Mouse (Mus musculus) stomach, embryonic 14.5 days (tissue): ENCODE data around the gene Arfgap2. TPM values are rescaled to one million over a fixed set of nuclear protein-coding genes. Genes with fewer than 3 reads are reported as not detected.

ENCODE experiments used
- ATAC-seq: fragments of 200-750 bp; cut with Nextera tagmentation; 2 replicates; pipeline ENCODE4 v1.8.0; 2017; ENCODE audit warnings: low read depth, moderate TSS enrichment; ENCODE audit not compliant: insufficient number of reproducible peaks, insufficient read depth, low FRiP score
- H3K27ac ChIP-seq: fragments of 300-500 bp; sonication (generic); 2 replicates; pipeline ENCODE4 v1.5.1; 2014; ENCODE audit warnings: mild to moderate bottlenecking, low read length, moderate library complexity, mixed read lengths
- H3K27me3 ChIP-seq: fragments of 300-500 bp; sonication (generic); 2 replicates; pipeline ENCODE4 v1.6.1; 2014; ENCODE audit warnings: low read length, control low read depth, mixed read lengths; ENCODE audit not compliant: control insufficient read depth, insufficient read depth
- H3K36me3 ChIP-seq: fragments of 300-500 bp; sonication (generic); 2 replicates; pipeline ENCODE4 v1.6.1; 2014; ENCODE audit warnings: mild to moderate bottlenecking, control low read depth, low read length, moderate library complexity, mixed read lengths; ENCODE audit not compliant: control insufficient read depth, insufficient read depth
- H3K4me1 ChIP-seq: fragments of 300-500 bp; sonication (generic); 2 replicates; pipeline ENCODE4 v1.6.1; 2014; ENCODE audit warnings: low read length, control low read depth, mixed read lengths; ENCODE audit not compliant: control insufficient read depth, insufficient read depth
- H3K4me2 ChIP-seq: fragments of 300-500 bp; sonication (generic); replicated peaks from 2 replicates; pipeline ENCODE4 v1.6.1; 2014; ENCODE audit warnings: low read depth, low read length, control low read depth
- H3K4me3 ChIP-seq: fragments of 300-500 bp; sonication (generic); 2 replicates; pipeline ENCODE4 v1.5.1; 2014; ENCODE audit warnings: low read depth, low read length, control low read depth
- H3K9ac ChIP-seq: fragments of 300-500 bp; sonication (generic); replicated peaks from 2 replicates; pipeline ENCODE4 v1.6.1; 2014; ENCODE audit warnings: low read depth, mild to moderate bottlenecking, control low read depth, low read length, moderate library complexity, mixed read lengths
- H3K9me3 ChIP-seq: fragments of 300-500 bp; sonication (generic); 2 replicates; pipeline ENCODE4 v1.6.1; 2016; ENCODE audit warnings: low read depth, low read length, control low read depth; ENCODE audit not compliant: control insufficient read depth
- WGBS: fragments of 180-500 bp; shearing (Covaris S2); extraction: QIAGEN DNeasy Blood & Tissue Kit; methylation state at CpG from one replicate; pipeline ENCODE4 v1.1.7; 2014; 5-methylcytosine and 5-hydroxymethylcytosine counted together
- polyA plus RNA-seq: library from polyadenylated mRNA; unstranded; fragments of >200 nt; fragmentation: Nextera tagmentation; extraction: Ambion mirVana; gene quantifications from 2 replicates; pipeline ENCODE4 v1.2.1, GENCODE M21; 2014

Gene Arfgap2
- polyA plus RNA-seq, 1 experiment from 2014 or later: 65.1 TPM

GRCm38 (mm10) chr2:91278749-91279371 lies 14.1 kb downstream of the Arfgap2 start:
- Histone ChIP-seq H3K27me3 (no peaks in the 10 kb centered on the region), H3K9ac (no peak overlapping the region), H3K9me3 (no peaks in the 10 kb centered on the region), H3K4me2 (no peak overlapping the region), H3K4me1 (no peaks in the 10 kb centered on the region), H3K4me3 (no peak overlapping the region), H3K27ac (no peak overlapping the region), H3K36me3 (peaks cover 27% of the 10 kb centered on the region)
- peak; percentile 44 for ATAC-seq
- WGBS: 31% methylated on average over 10 of the region's 10 CpGs

- Histone ChIP-seq H3K36me3 (peaks cover 22% of the 10 kb centered on the region), H3K9me3 (no peaks in the 10 kb centered on the region), H3K4me2 (no peak overlapping the region), H3K9ac (no peak overlapping the region), H3K4me1 (no peaks in the 10 kb centered on the region), H3K27me3 (no peaks in the 10 kb centered on the region), H3K4me3 (no peak overlapping the region), H3K27ac (no peak overlapping the region)
- ATAC-seq: no peak
- 67% methylated on average over 2 of the region's 2 CpGs for WGBS
These were observed 14.6 kb downstream of the Arfgap2 start for GRCm38 (mm10) chr2:91279372-91279755.

GRCm38 (mm10) chr2:91281366-91281765 lies 16.6 kb downstream of the Arfgap2 start:
- no peaks in the 10 kb centered on the region for H3K9me3 ChIP-seq
- no peak overlapping the region for H3K4me3 ChIP-seq
- no peak overlapping the region for H3K9ac ChIP-seq
- WGBS: 36% methylated on average over 5 of the region's 5 CpGs
- H3K4me1 ChIP-seq: no peaks in the 10 kb centered on the region
- peaks cover 8% of the 10 kb centered on the region for H3K36me3 ChIP-seq
- ATAC-seq: peak; percentile 84
- no peak overlapping the region for H3K4me2 ChIP-seq
- no peak overlapping the region for H3K27ac ChIP-seq
- no peaks in the 10 kb centered on the region for H3K27me3 ChIP-seq

GRCm38 (mm10) chr2:91283972-91284371 lies 19.2 kb downstream of the Arfgap2 start:
- Histone ChIP-seq H3K4me3 (no peak overlapping the region), H3K4me2 (no peak overlapping the region), H3K4me1 (no peaks in the 10 kb centered on the region), H3K27ac (no peak overlapping the region), H3K27me3 (no peaks in the 10 kb centered on the region), H3K9me3 (no peaks in the 10 kb centered on the region), H3K36me3 (no peaks in the 10 kb centered on the region; the same call in 1 of the 2 replicates), H3K9ac (no peak overlapping the region)
- no peak for ATAC-seq
- 81% methylated on average over 3 of the region's 3 CpGs for WGBS

GRCm38 (mm10) chr2:91284375-91285199 lies 19.8 kb downstream of the Arfgap2 start:
- Histone ChIP-seq H3K9me3 (no peaks in the 10 kb centered on the region), H3K4me3 (no peak overlapping the region), H3K9ac (no peak overlapping the region), H3K27ac (no peak overlapping the region; the same call in 1 of the 2 replicates), H3K4me1 (no peaks in the 10 kb centered on the region), H3K36me3 (no peaks in the 10 kb centered on the region; the same call in 1 of the 2 replicates), H3K27me3 (no peaks in the 10 kb centered on the region), H3K4me2 (no peak overlapping the region)
- WGBS: 57% methylated on average over 13 of the region's 13 CpGs
- ATAC-seq: no peak

GRCm38 (mm10) chr2:91285885-91286505 lies 21.2 kb downstream of the Arfgap2 start:
- ATAC-seq: no peak
- Histone ChIP-seq H3K9me3 (no peaks in the 10 kb centered on the region), H3K4me3 (no peak overlapping the region), H3K36me3 (no peaks in the 10 kb centered on the region; the same call in 1 of the 2 replicates), H3K27me3 (no peaks in the 10 kb centered on the region), H3K4me1 (no peaks in the 10 kb centered on the region), H3K9ac (no peak overlapping the region), H3K27ac (no peak overlapping the region), H3K4me2 (no peak overlapping the region)
- WGBS: 14% methylated on average over 7 of the region's 7 CpGs

- Histone ChIP-seq H3K27me3 (no peaks in the 10 kb centered on the region), H3K4me3 (no peak overlapping the region), H3K4me1 (no peaks in the 10 kb centered on the region), H3K36me3 (no peaks in the 10 kb centered on the region), H3K9me3 (no peaks in the 10 kb centered on the region), H3K4me2 (no peak overlapping the region), H3K9ac (no peak overlapping the region), H3K27ac (no peak overlapping the region)
- WGBS: 56% methylated on average over 6 of the region's 6 CpGs
- ATAC-seq: no peak
These were observed 22.8 kb downstream of the Arfgap2 start for GRCm38 (mm10) chr2:91287563-91287962.

- Histone ChIP-seq H3K4me2 (no peak overlapping the region), H3K9me3 (no peaks in the 10 kb centered on the region), H3K4me1 (no peaks in the 10 kb centered on the region), H3K9ac (no peak overlapping the region), H3K27ac (no peak overlapping the region), H3K27me3 (no peaks in the 10 kb centered on the region), H3K36me3 (no peaks in the 10 kb centered on the region), H3K4me3 (no peak overlapping the region)
- WGBS: 72% methylated on average over 12 of the region's 12 CpGs
- ATAC-seq: no peak
These were observed 26.6 kb downstream of the Arfgap2 start for GRCm38 (mm10) chr2:91291197-91292007.
